Mouse (Mus musculus) ovary, adult 18-20 months (tissue): Measurements from ENCODE around the gene Ncoa5.

Experiments
- DNase-seq: peaks from one replicate; pipeline ENCODE4 v3.0.0; 2022; ENCODE audit warnings: low spot score, mixed read lengths

Gene Ncoa5

DNA sequence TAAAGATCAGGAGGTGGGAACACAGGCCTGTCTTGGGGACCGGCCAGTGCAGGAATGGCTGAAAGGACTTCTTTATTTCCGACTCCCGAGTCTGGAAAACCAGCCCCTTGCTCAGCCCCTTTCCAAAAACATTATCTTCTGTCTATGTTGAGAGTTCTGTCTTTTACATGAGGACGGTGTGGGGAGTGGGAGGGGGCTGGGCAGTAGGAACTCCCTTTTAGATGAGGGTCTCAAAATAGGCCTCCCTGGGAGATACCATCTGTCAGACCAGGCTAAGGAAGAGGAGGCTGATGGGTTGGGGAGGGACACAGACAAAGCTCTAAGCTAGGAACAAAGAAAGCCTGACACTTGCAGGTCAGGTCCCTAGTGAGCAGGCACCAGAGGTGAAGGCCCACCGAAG lies 14.4 kb upstream of the Ncoa5 start:
- DNase-seq = no peak

DNA sequence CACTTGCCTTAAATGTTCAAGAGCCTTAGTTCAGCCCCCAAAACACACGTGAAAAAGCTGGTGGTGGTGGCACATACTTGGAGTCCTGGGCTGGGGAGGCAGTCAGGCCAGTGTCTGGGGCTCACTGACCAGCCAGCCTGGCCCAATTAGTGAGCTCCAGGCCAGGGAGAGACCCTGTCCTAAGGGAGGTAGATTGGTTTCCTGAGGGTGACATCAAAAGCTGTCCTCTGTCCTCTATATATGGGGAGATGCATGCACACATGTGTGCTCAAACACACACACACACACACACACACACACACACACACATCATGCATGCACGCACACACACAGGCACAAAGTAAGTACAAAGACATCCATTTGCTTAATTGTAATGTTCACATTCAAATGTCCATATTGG lies 9.1 kb upstream of the Ncoa5 start:
- DNase-seq = no peak

DNA sequence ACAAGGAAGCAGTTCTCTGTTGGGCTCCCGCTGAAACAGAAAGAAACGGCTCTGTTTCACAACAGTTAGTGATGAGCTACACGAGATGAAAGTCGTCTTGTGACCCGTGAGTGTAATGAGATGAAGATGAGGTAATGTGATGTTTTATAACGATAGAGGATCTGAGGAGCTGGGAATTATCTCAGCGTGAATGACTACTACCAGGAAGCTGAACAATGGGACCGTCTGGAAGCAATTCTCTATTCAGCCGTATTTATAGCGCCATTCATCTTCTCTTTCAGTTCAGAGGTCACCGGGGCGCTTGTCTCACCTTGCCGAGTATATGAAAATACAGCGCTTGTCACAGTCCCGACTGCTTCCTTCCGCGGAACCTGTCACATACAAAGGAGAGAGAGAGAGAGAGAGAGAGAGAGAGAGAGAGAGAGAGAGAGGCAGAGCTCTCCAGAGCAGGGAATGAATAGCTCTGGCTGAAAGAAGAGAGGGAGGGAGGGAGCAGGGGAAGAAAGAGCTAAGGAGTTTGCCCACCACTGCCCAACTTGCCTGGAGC lies 8.5 kb upstream of the Ncoa5 start:
- no peak for DNase-seq

GRCm38 (mm10) chr2:165042126-165042525 lies 7.5 kb upstream of the Ncoa5 start:
- DNase-seq = no peak

GRCm38 (mm10) chr2:165037415-165037814 lies 2.7 kb upstream of the Ncoa5 start:
- no peak for DNase-seq

DNA sequence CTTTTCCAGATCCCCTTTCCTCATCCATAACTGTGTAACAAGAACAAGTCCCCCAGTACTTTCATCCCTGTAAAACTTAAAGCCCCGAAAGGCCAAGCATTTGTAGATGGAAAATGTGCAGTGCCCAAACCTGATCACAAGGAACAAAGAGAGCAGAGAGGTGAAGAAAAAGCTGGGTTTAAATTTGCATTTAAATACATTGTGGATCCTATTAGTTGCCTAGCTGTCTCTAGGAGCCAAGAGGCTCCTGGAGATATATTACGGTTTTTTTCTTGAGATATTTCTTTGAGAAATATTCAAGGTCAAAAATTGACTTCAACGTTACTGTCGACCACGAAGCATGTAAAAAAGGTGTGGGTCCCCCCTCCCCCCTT lies 378 bp upstream of the Ncoa5 start:
- DNase-seq = no peak

- no peak for DNase-seq
Measured at GRCm38 (mm10) chr2:165033306-165033705, 1.4 kb downstream of the Ncoa5 start.

DNA sequence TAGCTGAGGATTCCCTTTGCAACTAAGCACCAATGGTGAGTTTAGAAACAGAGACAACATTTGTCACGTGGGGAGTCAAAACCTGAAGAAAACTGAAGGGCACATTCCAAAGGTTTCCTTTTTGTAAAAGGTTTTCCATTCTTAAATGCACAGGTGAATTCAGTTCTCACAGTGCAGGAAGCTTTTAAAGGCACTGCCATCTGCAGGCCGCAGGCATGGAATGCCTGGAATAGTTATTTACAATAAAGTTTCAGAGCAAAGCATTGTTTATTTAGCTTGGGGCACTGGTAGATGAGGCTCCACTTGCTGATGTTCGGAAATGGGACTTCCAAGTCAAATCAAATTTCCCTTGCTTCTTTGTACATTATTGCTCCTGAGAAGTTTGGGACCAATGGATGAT lies 2.1 kb downstream of the Ncoa5 start:
- DNase-seq = no peak

- DNase-seq = no peak
Measured at GRCm38 (mm10) chr2:165027163-165027562, 7.5 kb downstream of the Ncoa5 start.

DNA sequence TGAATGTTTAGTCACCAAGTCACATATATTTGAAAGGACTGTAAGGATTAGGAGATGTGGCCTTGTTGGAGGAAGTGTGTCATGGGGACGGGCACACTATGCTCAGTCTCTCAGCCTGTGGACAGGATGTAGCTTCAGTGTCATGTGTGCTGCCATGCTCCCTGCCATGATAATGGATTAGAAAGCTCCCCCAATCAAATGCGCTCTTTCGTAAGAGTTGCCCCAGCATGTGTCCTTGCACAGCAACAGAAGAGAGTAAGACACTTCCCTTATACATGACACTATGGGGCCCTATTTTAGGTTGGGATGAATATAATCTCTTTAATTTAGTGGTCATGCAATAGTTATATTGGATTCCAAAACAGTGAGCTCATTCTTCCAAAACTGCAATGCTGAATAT lies 14.2 kb downstream of the Ncoa5 start:
- DNase-seq = no peak

DNA sequence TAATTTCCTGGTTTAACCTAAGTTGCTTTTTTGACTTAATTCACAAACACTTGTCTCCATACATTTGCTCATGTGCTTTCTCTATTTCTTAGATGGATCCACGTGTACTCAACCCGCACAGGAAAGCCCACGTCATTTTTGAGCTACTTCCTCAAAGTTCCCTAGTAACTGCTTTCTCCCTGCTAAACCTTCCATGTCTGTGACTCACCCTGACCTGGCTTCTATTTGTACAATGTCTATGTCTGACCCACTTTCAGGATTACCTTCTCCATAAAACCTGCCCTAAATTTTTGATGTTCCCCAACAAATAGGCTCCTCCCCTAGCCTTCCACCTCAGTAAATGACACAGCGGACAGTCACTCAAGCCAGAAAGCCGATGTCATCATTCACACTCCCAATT lies 19.7 kb downstream of the Ncoa5 start:
- DNase-seq = no peak

DNA sequence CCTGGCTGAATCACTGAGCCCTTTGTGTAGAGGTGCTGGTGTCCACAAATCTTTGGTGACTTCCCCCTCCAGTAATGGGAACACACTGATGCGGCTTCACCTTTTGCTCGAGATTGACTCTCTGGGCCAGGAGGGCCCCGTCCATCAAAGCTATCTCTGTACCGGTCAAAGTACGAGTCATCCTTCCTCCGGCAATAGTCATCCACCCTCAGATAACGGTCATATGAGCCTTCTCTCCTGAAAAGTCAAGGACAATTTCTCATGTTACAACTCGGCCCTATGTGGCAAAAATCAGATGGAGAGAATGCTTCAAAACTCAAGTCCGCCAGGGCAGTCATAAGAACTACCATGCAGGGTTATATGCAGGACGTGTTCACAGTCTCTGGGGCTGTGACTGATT lies 24.3 kb downstream of the Ncoa5 start:
- DNase-seq = no peak

GRCm38 (mm10) chr2:165009581-165009980 lies 25.1 kb downstream of the Ncoa5 start:
- no peak for DNase-seq

DNA sequence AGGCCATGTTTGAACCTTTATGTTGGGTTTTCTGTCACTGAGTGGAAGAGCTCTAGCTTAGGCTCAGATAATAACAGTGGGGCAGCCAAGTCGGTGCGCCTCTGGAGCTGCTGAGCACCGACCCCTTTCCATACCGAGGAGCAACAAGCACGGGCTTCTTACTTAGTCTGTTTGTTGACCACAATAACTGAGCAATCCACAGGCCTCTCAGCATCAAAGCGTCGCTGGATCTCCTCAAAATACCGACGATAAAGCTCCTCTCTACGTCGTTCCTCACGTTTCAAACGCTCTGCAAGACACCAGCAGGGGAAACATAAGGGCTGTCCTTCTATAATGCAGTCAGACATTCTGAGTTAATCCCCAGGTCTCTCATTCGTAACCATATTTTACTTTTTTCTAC lies 25.5 kb downstream of the Ncoa5 start:
- DNase-seq = no peak

GRCm38 (mm10) chr2:165007986-165008385 lies 26.7 kb downstream of the Ncoa5 start:
- DNase-seq = no peak

- no peak for DNase-seq
Measured at GRCm38 (mm10) chr2:165006813-165007212, 27.9 kb downstream of the Ncoa5 start.

- no peak for DNase-seq
Measured at GRCm38 (mm10) chr2:165004237-165004636, 30.4 kb downstream of the Ncoa5 start.

DNA sequence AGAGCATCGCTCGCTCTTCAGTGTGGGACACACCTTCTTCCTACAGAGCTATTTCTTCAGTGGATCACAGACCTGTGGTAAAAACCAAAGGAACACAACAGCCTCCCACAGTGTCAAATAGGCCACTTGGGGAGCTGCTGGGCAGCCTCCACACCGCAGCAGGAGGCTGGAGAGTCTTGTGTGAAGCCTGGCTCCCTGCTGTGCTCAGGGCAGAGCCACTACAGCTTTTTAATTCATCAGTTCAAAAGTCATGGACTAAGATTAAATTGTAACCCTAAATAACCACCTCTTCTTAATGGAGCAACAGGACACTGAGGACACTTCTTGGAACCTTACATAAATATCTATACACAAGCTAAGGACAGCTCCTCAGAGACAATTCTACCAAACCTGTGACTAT lies 31.6 kb downstream of the Ncoa5 start:
- no peak for DNase-seq

DNA sequence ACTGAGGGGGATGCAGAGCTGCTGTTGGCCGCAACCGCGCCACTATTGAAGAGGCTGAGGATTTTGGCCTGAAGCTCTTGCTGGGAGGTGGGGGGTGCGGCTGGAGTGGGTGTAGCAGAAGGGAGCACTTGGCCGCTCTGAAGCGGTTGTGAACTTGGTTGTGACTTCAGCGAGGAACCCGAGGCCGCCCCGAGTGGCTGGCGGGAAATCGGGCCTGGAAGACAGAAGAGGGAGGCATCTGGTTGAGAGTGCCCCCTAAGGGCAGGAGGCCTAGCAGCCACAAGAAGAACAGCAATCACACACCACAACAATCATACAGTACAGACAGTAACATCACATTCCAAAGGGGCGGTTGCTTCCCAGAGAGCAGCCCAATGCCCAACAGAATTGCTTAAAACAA lies 32.7 kb downstream of the Ncoa5 start:
- no peak for DNase-seq

- DNase-seq = no peak
Measured at GRCm38 (mm10) chr2:164997721-164998428, 36.8 kb downstream of the Ncoa5 start.

GRCm38 (mm10) chr2:164996848-164997720 lies 37.6 kb downstream of the Ncoa5 start:
- DNase-seq = no peak

GRCm38 (mm10) chr2:164995976-164996375 lies 38.7 kb downstream of the Ncoa5 start:
- no peak for DNase-seq
